Mouse (Mus musculus): ENCODE measurements around the gene Camk1d. TPM values are rescaled to one million over a fixed set of nuclear protein-coding genes. Genes with fewer than 3 reads are reported as not detected.
A peak's percentile ranks its signal among the peaks of the same experiment; 100 is the strongest.

Gene Camk1d
- total RNA-seq (2021), result 7.4 and 8.7 TPM in 2 replicates
- long read RNA-seq, experiment 1, partial matches to known transcripts, result 0 of 3 reads
- long read RNA-seq, experiment 1, other reads (novel, unspliced or antisense), result 3 of 3 reads
- long read RNA-seq, experiment 2, full-length matches to known transcripts, result 1 of 1 reads
- long read RNA-seq, experiment 2, partial matches to known transcripts, result 0 of 1 reads
- long read RNA-seq, experiment 2, other reads (novel, unspliced or antisense), result 0 of 1 reads

DNA sequence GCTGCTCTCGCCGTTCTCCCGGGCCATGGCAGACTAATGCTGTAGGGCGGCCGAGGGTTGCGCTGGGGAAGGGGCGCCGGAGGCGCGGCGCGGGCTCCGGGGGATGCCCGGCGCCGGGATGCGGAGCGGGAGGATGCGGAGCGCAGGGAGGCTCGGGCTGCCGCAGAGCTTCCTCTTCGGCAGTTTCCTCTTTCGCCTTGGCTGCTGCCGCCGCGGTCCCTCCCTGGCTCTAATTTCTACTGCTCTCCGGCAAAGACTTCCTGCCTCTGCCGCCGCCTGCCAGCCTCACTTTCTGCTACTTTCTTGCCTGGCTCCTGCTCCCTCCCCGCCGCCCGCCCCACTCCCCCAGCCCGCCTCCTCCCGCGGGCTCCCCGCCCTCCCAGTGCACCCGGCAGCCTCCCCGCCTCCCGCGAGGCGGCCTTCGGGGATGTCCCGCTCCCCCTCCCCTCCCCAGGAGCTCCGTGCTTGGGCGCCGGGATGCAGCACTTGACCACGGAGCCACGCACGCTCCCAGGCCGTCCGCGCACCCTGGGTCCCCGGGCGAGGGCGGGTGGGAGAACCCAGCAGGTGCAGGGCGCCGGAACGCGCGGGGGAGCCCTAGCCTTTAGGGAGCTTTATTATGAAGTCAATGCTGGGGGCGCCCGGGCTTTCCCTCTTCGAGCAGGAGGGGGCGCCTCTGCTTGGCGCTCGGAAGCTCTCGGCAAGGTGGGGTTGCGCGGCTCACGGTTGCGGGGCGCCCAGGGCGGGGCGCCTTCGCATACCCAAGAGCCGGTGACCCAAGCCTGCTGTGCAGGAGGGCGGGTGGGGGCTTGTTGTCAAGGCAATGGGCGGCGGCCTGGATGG lies at the start of gene Camk1d:
Gene Camk1d (minus strand): TSS at position 305 of the 843 bp plus-strand sequence.
- DNase-seq, result peak; percentile 83

DNA sequence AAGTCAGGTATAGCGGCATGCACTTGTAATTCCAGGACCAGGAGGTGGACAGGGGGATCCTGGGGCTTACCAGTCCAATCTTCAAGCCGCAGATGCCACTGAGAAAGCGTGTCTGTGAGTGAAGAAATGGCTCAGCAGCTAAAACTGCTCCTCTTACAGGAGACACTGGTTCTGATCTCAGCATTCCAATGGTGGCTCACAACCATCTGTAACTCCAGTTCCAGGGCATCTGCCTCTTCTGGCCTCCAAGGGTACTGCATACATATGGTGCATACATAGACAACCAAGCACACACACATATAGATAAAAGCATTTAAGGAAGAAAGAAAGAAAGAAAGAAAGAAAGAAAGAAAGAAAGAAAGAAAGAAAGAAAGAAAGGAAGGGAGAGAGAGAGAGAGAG lies 47.7 kb upstream of the Camk1d start:
- no peak for DNase-seq

DNA sequence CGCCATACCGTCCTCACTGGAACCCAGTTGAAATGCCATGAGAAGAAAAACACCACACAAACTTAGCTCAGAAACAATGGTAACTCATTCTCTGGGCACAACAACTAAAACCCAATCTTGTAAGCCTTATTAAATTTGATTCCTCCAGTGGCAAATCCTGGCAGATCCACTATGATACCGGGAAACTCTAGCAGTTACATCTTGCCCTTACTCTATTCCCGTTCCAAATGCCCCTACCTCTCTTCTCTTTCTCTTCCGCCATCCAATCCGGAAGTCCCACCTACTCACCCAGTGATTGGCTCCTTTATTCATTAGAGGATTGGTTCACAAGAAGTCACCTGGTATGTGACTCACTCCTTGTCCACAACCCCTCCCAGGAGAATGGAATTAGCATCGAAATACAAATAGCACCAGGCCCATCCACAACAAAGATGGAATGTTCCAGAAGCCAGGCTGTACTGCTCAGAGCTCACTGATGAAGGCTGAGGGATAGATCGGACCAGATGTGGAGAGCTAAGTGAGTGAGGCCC lies 46.2 kb upstream of the Camk1d start:
- no peak for DNase-seq

DNA sequence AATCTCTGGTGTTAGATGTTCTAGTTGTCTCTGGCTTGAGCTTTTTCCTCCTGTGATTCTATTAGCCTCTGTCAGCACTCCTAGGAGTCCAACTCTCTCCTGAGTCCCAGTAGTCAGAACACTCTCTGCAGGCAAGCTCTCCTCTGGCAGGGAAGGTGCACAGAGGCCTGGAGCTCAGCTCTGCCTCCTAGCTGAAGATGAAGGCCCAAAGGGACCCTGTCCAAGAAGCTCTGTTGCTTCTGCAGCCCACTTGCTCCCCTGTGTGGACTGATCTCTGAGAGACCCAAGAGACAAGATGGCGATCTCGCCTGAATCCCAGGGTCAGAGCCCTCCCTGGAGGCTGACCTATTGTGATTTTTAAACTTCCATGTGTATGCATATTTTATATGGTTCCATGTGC lies 44.3 kb upstream of the Camk1d start:
- DNase-seq, result no peak

DNA sequence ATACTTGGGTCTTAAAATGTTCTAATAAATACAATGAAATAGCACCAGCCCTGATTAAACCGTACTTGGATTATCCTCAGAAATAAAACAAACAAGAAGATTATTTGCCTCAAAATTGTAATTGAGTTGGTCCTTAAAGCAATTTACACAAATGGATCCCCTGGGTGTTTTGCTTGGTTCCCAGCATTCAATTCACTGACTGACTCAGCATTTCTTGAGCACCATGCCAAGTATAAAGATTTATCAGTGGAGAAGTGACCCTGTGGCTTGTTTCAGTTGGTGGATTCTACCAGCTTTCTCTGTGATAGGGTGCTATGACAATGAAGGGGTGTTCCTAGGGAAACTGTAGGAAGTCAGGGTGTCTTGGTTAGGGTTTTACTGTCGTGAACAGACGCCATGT lies 36.6 kb upstream of the Camk1d start:
- no peak for DNase-seq

DNA sequence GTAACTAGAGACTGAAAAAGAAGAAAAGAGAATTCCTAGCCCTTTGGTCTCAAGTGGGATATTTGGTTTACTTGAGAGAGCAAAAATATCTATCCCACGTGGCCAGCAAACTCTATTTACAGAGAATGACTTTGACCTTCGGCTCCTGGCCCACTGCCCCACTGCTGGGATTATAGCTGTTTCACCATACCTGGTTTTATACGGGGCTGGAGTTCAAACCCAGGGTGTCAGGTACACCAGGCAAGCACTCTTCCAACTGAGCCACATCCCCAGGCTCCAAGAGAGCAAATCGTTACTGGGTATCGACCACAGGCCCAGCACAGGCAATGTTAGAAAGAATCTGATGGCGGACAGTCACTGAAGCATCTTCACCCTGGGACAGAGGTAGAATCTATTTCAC lies 34.9 kb upstream of the Camk1d start:
- no peak for DNase-seq

DNA sequence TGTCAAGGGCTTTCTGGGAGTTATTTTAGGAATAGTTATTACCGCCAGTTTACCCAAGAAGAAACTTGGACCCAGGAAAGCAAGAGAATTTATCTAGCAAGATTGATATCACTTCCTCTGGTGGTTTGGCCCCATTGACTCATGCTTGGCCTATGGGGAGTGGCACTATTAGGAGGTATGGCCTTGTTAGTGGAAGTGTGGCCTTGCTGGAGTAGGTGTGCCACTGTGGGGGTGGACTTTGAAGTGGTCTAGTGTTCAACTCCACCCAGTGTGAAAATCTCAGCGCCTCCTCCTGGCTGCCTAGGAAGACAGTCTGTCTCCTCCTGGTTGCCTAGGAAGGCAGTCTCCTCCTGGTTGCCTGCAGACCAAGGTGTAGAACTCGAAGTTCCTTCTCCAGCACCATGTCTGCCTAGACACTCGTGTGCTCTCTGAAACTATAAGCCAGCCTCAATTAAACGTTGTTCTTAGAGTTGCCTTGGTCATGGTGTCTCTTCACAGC lies 33.3 kb upstream of the Camk1d start:
- DNase-seq, result no peak

DNA sequence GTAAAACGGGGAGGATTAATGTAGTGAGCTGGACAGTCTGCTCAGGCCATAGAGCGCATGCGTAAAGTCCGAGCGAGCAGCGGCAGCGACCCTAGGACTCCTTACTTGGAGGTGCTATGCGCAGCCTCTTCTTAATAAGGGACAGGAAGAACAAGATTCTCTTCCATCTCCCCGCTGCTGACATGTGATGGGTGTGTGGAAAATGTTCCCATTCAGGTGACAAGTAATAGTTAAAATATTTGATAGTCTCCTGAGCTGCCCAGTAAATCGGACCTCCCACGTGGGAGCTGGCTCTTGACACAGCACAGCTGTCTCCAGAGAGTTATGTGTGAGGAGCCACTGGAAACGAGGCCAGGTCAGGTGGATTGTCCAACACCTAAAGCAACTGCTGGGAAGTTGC lies 32.2 kb upstream of the Camk1d start:
- no peak for DNase-seq

DNA sequence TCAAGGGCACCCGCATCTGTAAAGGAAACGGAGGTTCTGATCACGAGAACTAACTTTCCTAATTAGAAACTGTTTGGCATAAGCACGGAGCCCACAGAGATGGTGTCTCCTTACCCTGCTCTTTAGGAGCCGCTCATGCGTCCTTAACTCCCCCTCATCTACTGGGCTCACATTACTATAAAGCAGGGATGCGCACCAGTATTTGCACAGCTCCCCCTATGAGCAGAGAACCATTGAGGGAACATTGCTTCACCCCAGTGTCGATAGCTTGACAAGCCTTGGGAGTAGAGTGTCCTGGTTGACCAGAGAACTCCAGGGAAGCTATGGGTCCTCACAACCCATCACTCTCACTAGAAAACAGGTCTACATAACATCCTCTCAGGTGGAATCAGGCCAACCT lies 29.6 kb upstream of the Camk1d start:
- no peak for DNase-seq

DNA sequence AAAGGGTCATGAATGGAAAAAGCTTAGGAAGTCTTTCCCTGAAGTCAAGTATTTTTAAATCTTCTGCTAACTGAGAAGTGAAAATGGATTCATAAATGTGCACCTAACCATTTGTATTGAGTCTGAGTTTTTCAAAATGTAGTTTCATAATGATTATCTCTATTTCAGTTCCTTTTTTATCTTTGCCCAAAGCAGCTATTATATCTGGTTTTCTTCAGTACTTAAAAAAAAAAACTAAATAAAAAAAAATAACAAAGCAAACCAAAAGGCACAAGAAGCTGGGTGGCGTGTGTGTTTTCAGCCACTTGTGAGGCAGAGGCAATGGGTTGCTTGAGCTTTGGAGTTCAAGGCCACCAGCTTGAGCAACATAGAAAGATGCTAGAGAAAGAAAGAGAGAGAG lies 26.6 kb upstream of the Camk1d start:
- no peak for DNase-seq

DNA sequence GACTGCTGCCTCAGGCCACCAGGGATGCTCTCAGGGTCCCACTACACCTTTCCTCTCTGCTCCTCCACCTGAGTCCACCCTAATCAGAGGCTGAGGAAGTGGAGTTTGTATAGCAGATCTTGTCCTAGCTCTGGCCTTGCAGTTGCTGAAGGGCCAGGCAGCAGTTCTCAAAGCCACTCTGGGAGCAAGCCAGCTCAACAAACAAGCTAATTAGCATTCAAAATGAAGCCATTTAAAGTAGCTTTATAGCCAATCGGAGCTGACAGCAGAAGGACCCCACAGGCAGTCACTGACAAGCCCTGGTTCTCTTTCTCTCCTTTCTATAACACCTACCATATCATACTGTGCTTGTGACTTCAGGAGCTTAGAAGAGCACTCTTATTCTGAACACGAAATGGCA lies 21.6 kb upstream of the Camk1d start:
- no peak for DNase-seq

DNA sequence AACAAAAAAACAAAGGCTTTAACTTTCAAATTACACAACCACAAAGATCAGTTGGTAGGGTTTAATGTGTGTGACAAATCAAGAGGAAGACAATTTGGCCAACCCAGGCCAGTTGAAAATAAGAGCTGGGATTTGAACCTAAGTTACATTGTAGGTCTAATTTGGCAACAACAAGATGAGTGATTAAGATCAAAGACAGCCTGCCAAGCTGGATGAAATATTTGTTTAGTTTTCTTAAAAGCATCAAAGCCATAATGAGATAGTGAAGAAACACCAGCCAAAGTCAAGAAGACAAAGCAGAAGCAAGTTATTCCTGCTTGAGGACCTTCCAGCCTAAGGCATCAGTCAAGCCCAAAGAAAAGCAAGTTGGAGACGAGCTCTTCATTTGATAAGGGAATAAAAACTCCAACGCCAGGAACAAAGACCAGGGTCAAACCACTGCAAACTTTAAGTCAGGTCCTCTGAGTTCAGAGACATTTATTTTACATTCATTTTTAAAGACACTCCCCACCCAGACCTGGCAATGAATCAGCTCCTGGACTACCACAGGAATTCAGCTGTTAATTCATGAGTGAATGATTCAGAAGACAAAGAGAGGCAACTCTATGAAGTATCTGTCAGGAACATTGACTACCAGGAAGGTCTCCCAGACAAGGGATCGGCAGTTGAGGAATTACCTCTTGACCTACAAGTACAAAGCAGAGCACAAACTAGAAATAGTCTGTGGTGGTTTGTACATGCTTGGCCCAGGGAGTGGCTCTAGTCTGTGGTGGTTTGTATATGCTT lies 19.2 kb upstream of the Camk1d start:
- DNase-seq, result no peak

DNA sequence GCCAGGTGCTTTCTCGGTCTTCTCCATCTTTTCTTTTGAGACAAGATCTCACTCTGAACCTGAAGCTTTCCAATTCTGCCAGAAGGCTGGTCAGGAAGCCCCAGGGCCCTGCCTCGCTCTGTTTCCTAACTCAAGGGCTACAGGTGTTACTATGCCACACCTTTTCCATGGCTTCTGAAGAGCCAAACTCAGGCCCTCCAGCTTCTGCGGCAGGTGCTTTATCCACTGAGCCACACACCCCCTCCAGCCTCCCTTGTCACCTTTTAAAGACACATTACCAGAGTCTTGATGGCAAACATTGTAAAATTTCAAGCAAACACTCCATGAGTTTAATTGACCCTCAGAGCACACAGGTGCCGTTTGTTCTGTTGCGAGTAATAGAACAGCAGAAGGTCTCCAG lies 17.7 kb upstream of the Camk1d start:
- DNase-seq, result no peak

DNA sequence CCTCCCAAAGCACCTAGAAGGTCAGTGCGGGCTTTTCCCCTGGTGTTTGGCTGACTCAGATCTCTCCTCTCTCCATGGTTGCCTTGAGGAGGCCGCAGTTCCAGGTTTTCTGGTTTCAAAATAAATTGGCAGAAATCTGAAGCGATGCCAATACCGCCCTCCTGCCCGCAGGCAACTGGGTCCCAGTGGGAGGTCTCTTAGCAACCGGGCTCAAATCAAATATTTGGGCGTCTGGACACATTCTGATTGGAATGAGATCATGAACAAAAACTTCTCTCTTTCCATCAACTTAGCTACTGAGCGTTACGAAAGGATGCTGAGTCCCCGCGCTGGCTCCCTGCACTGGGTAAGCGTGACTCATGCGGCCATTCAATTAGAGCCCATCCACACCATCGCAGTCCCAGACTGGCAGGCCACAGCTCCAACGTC lies 16.1 kb upstream of the Camk1d start:
- DNase-seq, result peak; percentile 62

DNA sequence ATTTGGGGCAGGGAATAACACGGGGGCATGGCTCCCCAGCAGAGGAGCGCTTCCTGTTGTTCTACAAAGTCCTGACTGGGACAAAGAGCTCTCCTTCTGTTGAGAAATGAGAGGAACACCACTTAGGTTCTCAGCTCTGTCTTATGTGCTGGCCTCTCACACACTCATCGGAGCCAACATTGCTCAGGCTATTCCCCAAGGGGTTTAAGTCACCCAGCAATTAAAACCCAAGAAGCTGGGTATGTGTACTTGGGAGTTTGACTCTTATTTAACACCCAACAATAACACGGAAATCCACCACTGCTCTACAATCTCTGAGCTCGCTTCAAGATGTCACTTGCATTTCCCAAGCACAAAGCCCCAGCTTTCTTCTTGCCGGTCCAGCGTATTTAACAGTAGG lies 15.6 kb upstream of the Camk1d start:
- peak; percentile 18 for DNase-seq

DNA sequence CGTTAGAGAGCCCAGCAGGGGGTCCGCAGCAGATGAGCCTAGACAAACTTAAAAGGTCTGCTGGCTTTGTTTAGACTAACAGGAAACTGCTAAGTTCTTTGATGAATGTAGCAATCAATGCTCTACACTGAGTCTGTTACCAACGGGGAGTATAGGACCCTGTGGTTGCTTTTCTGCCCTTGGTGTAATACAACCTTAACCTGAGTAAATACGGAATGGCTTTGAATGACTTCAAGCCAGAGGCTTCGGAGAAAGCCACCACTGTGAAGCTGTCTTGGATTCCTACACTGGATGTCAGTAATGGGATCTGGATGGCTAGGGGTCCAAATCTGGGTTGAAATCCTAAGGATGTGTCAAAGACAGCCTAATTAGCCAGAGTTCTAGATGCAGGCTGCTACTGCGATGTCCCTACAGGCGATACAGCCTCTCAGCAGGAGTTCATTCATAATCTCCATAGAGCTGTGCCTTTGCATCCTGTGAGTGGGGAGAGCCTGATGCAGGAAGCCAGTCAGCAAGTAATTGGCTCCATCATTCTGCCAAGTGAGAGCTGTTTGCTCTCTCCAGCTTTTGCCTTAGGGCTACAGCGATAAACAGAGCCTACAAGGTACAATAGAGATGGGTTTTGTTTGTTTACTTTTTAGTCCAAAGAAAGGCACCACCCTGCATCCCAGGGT lies 10.8 kb upstream of the Camk1d start:
- DNase-seq, result no peak

DNA sequence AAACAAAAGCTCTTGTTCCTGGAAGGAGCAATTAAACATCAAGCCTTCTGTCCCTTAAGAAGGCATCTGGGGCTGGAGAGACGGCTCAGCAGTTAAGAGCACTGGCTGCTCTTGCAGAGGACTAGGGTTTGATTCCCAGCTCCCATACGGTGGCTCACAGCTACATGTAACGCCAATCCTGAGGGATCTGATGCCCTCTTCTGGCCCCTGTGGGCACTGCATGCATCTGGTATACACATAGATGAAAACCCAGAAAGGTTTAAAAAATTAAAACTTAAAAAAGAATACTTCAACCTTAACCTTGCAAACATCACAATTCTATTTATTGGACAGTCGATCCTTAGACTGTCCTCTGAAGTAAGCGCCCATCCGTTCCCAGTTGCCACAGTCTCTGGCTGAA lies 3.4 kb upstream of the Camk1d start:
- DNase-seq, result no peak

DNA sequence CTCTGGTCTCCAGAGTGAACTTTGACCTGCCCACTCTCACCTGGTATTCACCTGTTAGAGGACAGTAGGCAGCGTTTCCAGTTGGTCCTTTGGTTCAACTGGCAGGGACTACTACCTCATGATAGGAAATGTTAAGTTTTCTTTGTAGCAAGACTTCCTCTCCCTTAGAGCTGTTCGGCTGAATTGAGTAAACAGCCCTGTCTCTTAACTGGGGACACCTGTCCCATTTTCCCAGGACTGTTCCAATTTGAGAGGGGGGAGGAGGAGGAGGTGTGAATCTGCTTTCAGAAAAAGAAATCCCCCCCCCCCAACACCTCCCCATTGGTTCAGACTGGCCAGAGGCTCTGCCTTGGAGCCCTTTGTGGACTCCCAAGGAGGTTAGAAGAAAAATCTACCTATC lies 1.2 kb upstream of the Camk1d start:
- no peak for DNase-seq

DNA sequence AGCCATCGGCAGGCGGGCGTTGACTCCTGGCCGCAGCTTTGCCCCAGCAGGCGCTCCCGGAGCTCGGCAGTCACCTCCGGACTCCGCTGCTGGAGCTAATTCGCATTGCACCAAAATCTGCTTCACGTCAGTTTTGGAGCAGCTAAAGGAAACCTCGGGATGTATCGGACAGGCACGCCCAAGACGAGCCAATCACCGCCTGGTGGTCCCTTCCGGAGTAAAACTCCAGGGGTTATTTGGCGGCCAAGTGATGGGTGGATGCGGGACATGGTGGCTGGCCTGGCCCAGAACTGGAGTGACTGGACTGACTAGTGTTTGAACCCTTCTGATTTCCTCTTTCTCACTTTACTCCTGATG lies 717 bp upstream of the Camk1d start:
- no peak for DNase-seq

DNA sequence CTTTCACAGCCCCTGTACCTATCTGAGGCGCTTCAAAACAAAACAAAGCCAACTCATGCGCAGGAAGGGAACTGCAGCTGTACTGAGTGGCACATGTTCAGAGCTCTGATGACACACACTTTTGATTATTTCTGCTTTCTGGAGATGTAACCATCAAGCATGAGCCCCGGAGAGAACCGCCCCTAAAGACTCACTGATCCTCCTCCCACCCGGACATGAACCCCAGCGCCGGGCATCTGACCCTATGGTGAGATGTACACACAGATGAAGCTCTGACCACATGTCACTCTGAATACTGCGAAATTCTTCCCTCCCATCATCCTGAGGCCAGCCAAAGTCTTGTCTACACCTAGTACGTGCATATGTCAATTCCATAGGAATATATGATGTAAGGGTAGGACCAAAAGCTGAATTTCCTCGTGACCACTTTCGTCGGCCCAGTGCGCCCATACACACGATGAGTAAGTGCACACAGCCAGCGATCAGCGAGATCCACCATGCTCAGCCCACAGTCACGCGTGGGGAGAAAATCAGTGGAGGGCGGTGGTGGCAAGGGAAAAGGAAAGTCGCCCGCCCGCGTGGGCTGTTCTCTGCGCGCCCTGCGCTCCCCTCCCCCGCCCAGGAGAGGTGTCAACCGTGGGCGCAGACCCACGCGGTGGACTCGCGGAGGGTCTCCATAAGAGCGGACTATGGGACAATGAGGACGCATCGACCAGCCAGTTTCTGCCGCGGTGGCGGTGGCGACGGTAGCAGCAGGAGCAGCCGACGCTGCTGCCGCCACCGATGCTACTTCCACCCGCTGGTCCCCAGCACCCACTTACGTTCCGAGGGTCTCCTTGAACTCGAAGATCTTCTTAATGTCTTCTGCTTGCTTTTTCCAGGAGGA lies 747 bp downstream of the Camk1d start:
- DNase-seq, result peak; percentile 21

DNA sequence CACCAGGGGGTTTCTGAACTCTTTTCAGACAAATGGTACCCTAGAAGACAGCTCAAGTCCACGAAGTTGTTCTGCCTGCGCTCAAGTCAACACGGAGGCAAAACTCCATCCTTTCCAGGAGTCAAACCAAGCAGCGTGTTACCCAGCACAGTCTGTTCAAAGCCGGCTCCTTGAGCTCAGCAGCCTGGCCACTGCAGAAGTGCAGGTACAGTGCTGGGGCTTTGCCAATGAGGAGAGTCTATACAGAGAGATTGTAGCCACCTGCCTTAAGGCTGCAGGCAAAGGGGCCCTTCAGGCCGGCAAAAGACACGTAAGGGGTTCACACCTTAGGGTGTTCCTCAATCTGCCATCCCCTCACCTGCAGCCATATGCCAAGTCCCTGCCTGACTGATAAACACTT lies 2.1 kb downstream of the Camk1d start:
- no peak for DNase-seq

Data from adrenal gland, postnatal 14 days (tissue).